Mouse (Mus musculus) heart, embryonic 14.5 days (tissue): Measurements from ENCODE around the gene Arhgap44. TPM values are rescaled to one million over a fixed set of nuclear protein-coding genes. Genes with fewer than 3 reads are reported as not detected.

ENCODE experiments used
- ATAC-seq: fragments of 200-750 bp; cut with Nextera tagmentation; 2 replicates; pipeline ENCODE4 v1.8.0; 2017; ENCODE audit warnings: low read depth, moderate TSS enrichment; ENCODE audit not compliant: insufficient number of reproducible peaks, insufficient read depth, low FRiP score
- H3K27ac ChIP-seq, 2 experiments: fragments of 200-500 bp in 1 of 2; fragments of 300-500 bp in 1 of 2; sonication (generic) in 1 of 2; replicated peaks in 1 of 2; 2 replicates each; pipeline ENCODE4 v1.5.1; 2012 to 2014; ENCODE audit warnings: low read depth in 2 of 2, low read length in 2 of 2, control low read depth in 1 of 2, mild to moderate bottlenecking in 1 of 2, mixed read lengths in 1 of 2; ENCODE audit not compliant: control insufficient read depth in 1 of 2, insufficient read depth in 1 of 2
- H3K27me3 ChIP-seq: fragments of 300-500 bp; sonication (generic); 2 replicates; pipeline ENCODE4 v1.6.1; 2014; ENCODE audit warnings: mild to moderate bottlenecking, low read length, control low read depth; ENCODE audit not compliant: control insufficient read depth, insufficient read depth
- H3K36me3 ChIP-seq: fragments of 300-500 bp; sonication (generic); 2 replicates; pipeline ENCODE4 v1.6.1; 2014; ENCODE audit warnings: mild to moderate bottlenecking, control low read depth, low read length, mixed read lengths; ENCODE audit not compliant: control insufficient read depth, insufficient read depth
- H3K4me1 ChIP-seq, 2 experiments: fragments of 200-500 bp in 1 of 2; fragments of 300-500 bp in 1 of 2; sonication (generic) in 1 of 2; 2 replicates each; pipeline ENCODE4 v1.6.1; 2012 to 2014; ENCODE audit warnings: low read length in 2 of 2, control low read depth in 1 of 2, mixed read lengths in 1 of 2; ENCODE audit not compliant: control insufficient read depth in 2 of 2, insufficient read depth in 2 of 2
- H3K4me2 ChIP-seq: fragments of 300-500 bp; sonication (generic); 2 replicates; pipeline ENCODE4 v1.6.1; 2014; ENCODE audit warnings: mild to moderate bottlenecking, low read length
- H3K4me3 ChIP-seq, 2 experiments: fragments of 200-500 bp in 1 of 2; fragments of 300-500 bp in 1 of 2; sonication (generic) in 1 of 2; 2 replicates each; pipeline ENCODE4 v1.5.1; 2012 to 2014; ENCODE audit warnings: low read length in 2 of 2, mild to moderate bottlenecking in 2 of 2, control low read depth in 1 of 2, low read depth in 1 of 2, moderate library complexity in 1 of 2; ENCODE audit not compliant: control insufficient read depth in 1 of 2, insufficient read depth in 1 of 2
- H3K9ac ChIP-seq: fragments of 300-500 bp; sonication (generic); 2 replicates; pipeline ENCODE4 v1.6.1; 2014; ENCODE audit warnings: mild to moderate bottlenecking, low read length
- H3K9me3 ChIP-seq: fragments of 300-500 bp; sonication (generic); 2 replicates; pipeline ENCODE4 v1.6.1; 2016; ENCODE audit warnings: low read length, control low read depth; ENCODE audit not compliant: control insufficient read depth
- WGBS: fragments of 180-500 bp; shearing (Covaris S2); extraction: QIAGEN DNeasy Blood & Tissue Kit; methylation state at CpG from one replicate; pipeline ENCODE4 v1.1.7; 2014; 5-methylcytosine and 5-hydroxymethylcytosine counted together
- polyA plus RNA-seq: library from polyadenylated mRNA; unstranded; fragments of >200 nt; fragmentation: Nextera tagmentation; extraction: Ambion mirVana; gene quantifications from 2 replicates; pipeline ENCODE4 v1.2.1, GENCODE M21; 2014

The Arhgap44 gene
- polyA plus RNA-seq, 1 experiment from 2014 or later, result 14.0 TPM

DNA sequence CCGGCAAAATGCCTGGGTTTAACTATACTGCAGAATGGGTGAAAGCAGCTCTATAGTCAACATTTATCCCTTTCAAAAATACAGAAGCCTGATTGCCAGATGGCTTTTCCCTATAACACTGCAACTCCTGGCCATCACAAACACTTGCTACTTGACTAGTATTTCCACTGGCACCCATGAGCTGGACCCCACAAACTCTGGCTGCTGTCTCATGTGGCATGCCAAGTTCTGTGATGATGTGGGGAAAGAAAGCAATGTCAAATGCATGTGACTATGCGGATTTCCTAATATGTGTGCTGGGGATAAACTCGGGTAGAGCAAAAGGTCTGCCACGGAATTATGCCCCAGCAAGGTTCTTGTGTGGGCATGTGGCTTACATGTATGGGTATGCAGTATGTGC, 156.7 kb downstream of the Arhgap44 start:
- H3K4me3 ChIP-seq, result no peak overlapping the region
- no peak overlapping the region for H3K9ac ChIP-seq
- 88% methylated on average over 4 of the region's 4 CpGs for WGBS
- no peak for ATAC-seq
- H3K4me2 ChIP-seq, result no peak overlapping the region
- peaks cover 2 to 12% of the 10 kb centered on the region in 2 experiments; a peak in 2 of 4 replicates for H3K4me1 ChIP-seq
- no peaks in the 10 kb centered on the region for H3K27me3 ChIP-seq
- peaks cover 54% of the 10 kb centered on the region for H3K36me3 ChIP-seq
- no peak overlapping the region for H3K27ac ChIP-seq
- H3K9me3 ChIP-seq, result no peaks in the 10 kb centered on the region

DNA sequence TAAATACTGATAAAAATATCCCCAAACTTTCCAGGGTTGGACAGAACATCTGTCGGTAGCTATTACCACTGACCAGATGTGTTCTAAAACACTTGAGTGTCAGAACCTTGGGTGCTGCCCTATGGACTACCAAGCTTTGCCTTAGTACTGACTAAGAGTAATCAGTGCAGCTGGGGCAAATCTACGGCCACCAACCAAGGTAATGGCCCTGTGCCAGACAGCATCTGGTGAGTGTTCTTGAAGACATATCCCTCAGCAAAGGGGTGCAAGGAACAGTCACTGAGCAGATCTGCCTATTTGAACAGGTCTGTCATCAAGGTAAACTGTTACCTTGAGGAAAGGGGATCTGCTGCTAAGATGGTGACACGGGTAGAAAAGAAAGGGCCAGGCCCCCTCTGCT, 157.9 kb downstream of the Arhgap44 start:
- Histone ChIP-seq H3K4me2 (no peak overlapping the region), H3K4me1 (peaks cover 2 to 12% of the 10 kb centered on the region in 2 experiments; a peak in 2 of 4 replicates), H3K36me3 (peaks cover 66% of the 10 kb centered on the region), H3K27ac (no peak overlapping the region), H3K9ac (no peak overlapping the region), H3K27me3 (no peaks in the 10 kb centered on the region), H3K4me3 (no peak overlapping the region), H3K9me3 (no peaks in the 10 kb centered on the region)
- 71% methylated on average over 3 of the region's 3 CpGs for WGBS
- ATAC-seq, result no peak

- H3K27me3 ChIP-seq, result no peaks in the 10 kb centered on the region
- H3K36me3 ChIP-seq, result peaks cover 78% of the 10 kb centered on the region
- WGBS, result 63% methylated on average over 5 of the region's 5 CpGs
- H3K4me3 ChIP-seq, result no peak overlapping the region
- H3K9me3 ChIP-seq, result no peaks in the 10 kb centered on the region
- H3K4me1 ChIP-seq, result peaks cover 2 to 12% of the 10 kb centered on the region in 2 experiments; a peak in 2 of 4 replicates
- H3K4me2 ChIP-seq, result no peak overlapping the region
- no peak overlapping the region for H3K9ac ChIP-seq
- ATAC-seq, result no peak
- no peak overlapping the region for H3K27ac ChIP-seq
These were observed 159.2 kb downstream of the Arhgap44 start for GRCm38 (mm10) chr11:65003611-65004010.

DNA sequence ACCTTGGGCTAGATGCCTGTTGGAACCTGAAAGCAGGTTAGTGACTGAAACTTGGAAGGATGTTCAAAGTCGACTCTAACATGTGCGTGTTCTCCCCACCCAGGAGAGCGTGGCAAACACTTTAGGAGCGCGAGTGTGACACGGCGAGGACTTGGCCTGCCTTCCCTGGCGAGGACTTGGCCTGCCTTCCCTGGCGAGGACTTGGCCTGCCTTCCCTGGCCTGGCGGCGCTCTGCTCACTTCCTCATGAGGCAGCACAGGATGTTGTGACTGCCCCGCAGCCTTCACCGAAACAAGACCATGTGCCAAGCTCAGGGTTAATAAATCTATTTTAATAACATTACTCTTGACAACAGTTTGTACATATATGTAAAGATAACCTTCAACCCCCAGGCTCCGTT, 161.0 kb downstream of the Arhgap44 start:
- H3K36me3 ChIP-seq, result peaks cover 92% of the 10 kb centered on the region
- ATAC-seq, result no peak
- H3K27ac ChIP-seq, result no peak overlapping the region
- no peaks in the 10 kb centered on the region for H3K27me3 ChIP-seq
- no peak overlapping the region for H3K4me3 ChIP-seq
- 86% methylated on average over 14 of the region's 14 CpGs for WGBS
- H3K4me1 ChIP-seq, result no peaks in the 10 kb centered on the region
- no peak overlapping the region for H3K4me2 ChIP-seq
- H3K9me3 ChIP-seq, result no peaks in the 10 kb centered on the region
- H3K9ac ChIP-seq, result no peak overlapping the region

DNA sequence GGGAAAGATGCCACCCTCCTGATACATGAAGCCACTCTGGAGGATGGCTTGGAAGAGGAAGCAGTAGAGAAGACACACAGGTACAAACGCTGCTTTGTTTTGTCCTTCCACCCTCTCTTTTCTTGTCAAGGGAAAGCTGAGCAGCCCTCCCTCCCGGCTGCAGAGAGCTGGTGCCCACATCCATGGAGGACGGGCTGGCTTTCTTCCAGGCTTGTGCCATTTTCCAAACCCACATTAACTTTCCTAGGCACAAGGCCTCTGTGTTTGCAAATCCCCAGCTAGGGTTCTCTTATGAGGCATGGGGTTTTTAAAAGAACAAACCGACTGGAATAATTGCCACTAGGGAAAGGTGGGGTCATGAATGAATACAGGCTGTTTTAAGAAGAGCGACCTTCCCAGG, 163.1 kb downstream of the Arhgap44 start:
- ATAC-seq, result no peak
- 89% methylated on average over 5 of the region's 5 CpGs for WGBS
- no peaks in the 10 kb centered on the region for H3K9me3 ChIP-seq
- H3K9ac ChIP-seq, result no peak overlapping the region
- H3K4me3 ChIP-seq, result no peak overlapping the region
- H3K27me3 ChIP-seq, result no peaks in the 10 kb centered on the region
- no peak overlapping the region for H3K4me2 ChIP-seq
- no peak overlapping the region for H3K27ac ChIP-seq
- no peaks in the 10 kb centered on the region for H3K4me1 ChIP-seq
- peaks cover 91% of the 10 kb centered on the region for H3K36me3 ChIP-seq

GRCm38 (mm10) chr11:64998439-64998838, 164.3 kb downstream of the Arhgap44 start:
- no peaks in the 10 kb centered on the region for H3K9me3 ChIP-seq
- no peak overlapping the region for H3K4me2 ChIP-seq
- H3K4me1 ChIP-seq, result no peaks in the 10 kb centered on the region
- no peak for ATAC-seq
- H3K27me3 ChIP-seq, result no peaks in the 10 kb centered on the region
- H3K27ac ChIP-seq, result no peak overlapping the region
- H3K4me3 ChIP-seq, result no peak overlapping the region
- 85% methylated on average over 3 of the region's 3 CpGs for WGBS
- no peak overlapping the region for H3K9ac ChIP-seq
- H3K36me3 ChIP-seq, result peaks cover 91% of the 10 kb centered on the region

DNA sequence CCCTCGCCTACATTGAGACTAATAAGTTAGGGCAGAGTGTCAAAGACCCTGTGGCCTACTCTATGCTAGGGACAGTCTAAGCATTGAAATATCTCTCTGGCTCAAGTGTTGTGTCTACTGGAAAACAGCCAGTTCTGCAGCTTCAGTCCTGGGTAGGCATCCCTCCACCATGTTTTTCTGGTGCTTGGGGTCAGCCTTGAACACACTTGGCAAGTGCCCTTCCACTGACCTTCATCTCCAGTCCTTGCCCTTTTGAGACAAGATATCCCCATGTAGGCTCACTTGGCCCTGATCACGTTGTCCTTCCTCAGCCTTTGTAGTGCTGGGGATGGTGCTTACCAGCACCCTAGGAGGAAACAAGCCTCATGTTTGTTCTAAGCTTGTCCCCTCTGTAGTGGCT, 174.2 kb downstream of the Arhgap44 start:
- no peak overlapping the region for H3K4me2 ChIP-seq
- peaks cover 100% of the 10 kb centered on the region for H3K36me3 ChIP-seq
- no peak overlapping the region for H3K9ac ChIP-seq
- H3K27ac ChIP-seq, result no peak overlapping the region
- no peak for ATAC-seq
- H3K4me1 ChIP-seq, result no peaks in the 10 kb centered on the region
- WGBS, result 75% methylated on average over 2 of the region's 2 CpGs
- H3K27me3 ChIP-seq, result no peaks in the 10 kb centered on the region
- H3K9me3 ChIP-seq, result no peaks in the 10 kb centered on the region
- H3K4me3 ChIP-seq, result no peak overlapping the region

- peak overlapping the region; percentile 71 to 94 for H3K4me3 ChIP-seq
- H3K27me3 ChIP-seq, result no peaks in the 10 kb centered on the region
- H3K4me2 ChIP-seq, result peak overlapping the region; percentile 95
- no peaks in the 10 kb centered on the region for H3K9me3 ChIP-seq
- H3K27ac ChIP-seq, result no peak overlapping the region
- ATAC-seq, result no peak
- peaks cover 42% of the 10 kb centered on the region for H3K36me3 ChIP-seq
- H3K4me1 ChIP-seq, result peaks cover 6 to 11% of the 10 kb centered on the region in 2 experiments
- 9% methylated on average over 9 of the region's 9 CpGs for WGBS
- H3K9ac ChIP-seq, result peak overlapping the region; percentile 84
These were observed 183.3 kb downstream of the Arhgap44 start for GRCm38 (mm10) chr11:64979489-64979845.
